Mouse (Mus musculus): ENCODE data around the gene Racgap1. TPM values are rescaled to one million over a fixed set of nuclear protein-coding genes. Genes with fewer than 3 reads are reported as not detected.

Gene Racgap1
- polyA plus RNA-seq, 1 experiment from 2014 or later = 75.7 TPM

- Histone ChIP-seq H3K9ac (ENCODE audit: low read depth, low read length) (no peak overlapping the region), H3K27ac (replicated peaks; ENCODE audit: low read depth, low read length) (no peak overlapping the region), H3K9me3 (ENCODE audit: control insufficient read depth, low read length) (no peaks in the 10 kb centered on the region), H3K4me3 (ENCODE audit: low read depth, low read length) (no peak overlapping the region), H3K4me2 (ENCODE audit: low read depth, low read length) (no peak overlapping the region), H3K27me3 (replicated peaks; ENCODE audit: control insufficient read depth, insufficient read depth, low read length) (peaks cover 76% of the 10 kb centered on the region), H3K4me1 (ENCODE audit: control insufficient read depth, insufficient read depth, low read length) (no peaks in the 10 kb centered on the region), H3K36me3 (ENCODE audit: control insufficient read depth, insufficient read depth, low read length) (no peaks in the 10 kb centered on the region)
- WGBS = 0% methylated on average over 7 of the region's 7 CpGs
- ATAC-seq (ENCODE audit: low read depth) (peak; percentile 92), DNase-seq (ENCODE audit: low spot score) (peak; percentile 86)
Observed at GRCm38 (mm10) chr15:99596056-99596687, 55.3 kb downstream of the Racgap1 start.

GRCm38 (mm10) chr15:99594951-99595350 lies 56.5 kb downstream of the Racgap1 start:
- H3K4me2 ChIP-seq (ENCODE audit: low read depth, low read length) = no peak overlapping the region
- no peak for DNase-seq (ENCODE audit: low spot score)
- no peak for ATAC-seq (ENCODE audit: low read depth)
- no peak overlapping the region for H3K9ac ChIP-seq (ENCODE audit: low read depth, low read length)
- peaks cover 75% of the 10 kb centered on the region for H3K27me3 ChIP-seq (replicated peaks; ENCODE audit: control insufficient read depth, insufficient read depth, low read length)
- 78% methylated on average over 10 of the region's 10 CpGs for WGBS
- no peak overlapping the region for H3K27ac ChIP-seq (replicated peaks; ENCODE audit: low read depth, low read length)
- no peaks in the 10 kb centered on the region for H3K9me3 ChIP-seq (ENCODE audit: control insufficient read depth, low read length)
- no peak overlapping the region for H3K4me3 ChIP-seq (ENCODE audit: low read depth, low read length)
- 0 out of 2 replicates have a peak, but pooled peaks cover 4% of the 10 kb centered on the region for H3K4me1 ChIP-seq (ENCODE audit: control insufficient read depth, insufficient read depth, low read length)
- no peaks in the 10 kb centered on the region for H3K36me3 ChIP-seq (ENCODE audit: control insufficient read depth, insufficient read depth, low read length)

GRCm38 (mm10) chr15:99592877-99593276 lies 58.6 kb downstream of the Racgap1 start:
- H3K4me3 ChIP-seq (ENCODE audit: low read depth, low read length) = no peak overlapping the region

GRCm38 (mm10) chr15:99592177-99592576 lies 59.3 kb downstream of the Racgap1 start:
- Histone ChIP-seq H3K4me2 (ENCODE audit: low read depth, low read length) (no peak overlapping the region), H3K9ac (ENCODE audit: low read depth, low read length) (no peak overlapping the region), H3K4me1 (ENCODE audit: control insufficient read depth, insufficient read depth, low read length) (0 out of 2 replicates have a peak, but pooled peaks cover 4% of the 10 kb centered on the region), H3K27me3 (replicated peaks; ENCODE audit: control insufficient read depth, insufficient read depth, low read length) (peaks cover 86% of the 10 kb centered on the region), H3K9me3 (ENCODE audit: control insufficient read depth, low read length) (no peaks in the 10 kb centered on the region), H3K4me3 (ENCODE audit: low read depth, low read length) (no peak overlapping the region), H3K36me3 (ENCODE audit: control insufficient read depth, insufficient read depth, low read length) (no peaks in the 10 kb centered on the region), H3K27ac (replicated peaks; ENCODE audit: low read depth, low read length) (no peak overlapping the region)
- ATAC-seq (ENCODE audit: low read depth) (no peak), DNase-seq (ENCODE audit: low spot score) (no peak)
- WGBS = 73% methylated on average over 8 of the region's 8 CpGs

More at GRCm38 (mm10) chr15:99592877-99593276, 58.6 kb downstream of the Racgap1 start:
- Histone ChIP-seq H3K4me1 (ENCODE audit: control insufficient read depth, insufficient read depth, low read length) (0 out of 2 replicates have a peak, but pooled peaks cover 4% of the 10 kb centered on the region), H3K9me3 (ENCODE audit: control insufficient read depth, low read length) (no peaks in the 10 kb centered on the region), H3K4me2 (ENCODE audit: low read depth, low read length) (no peak overlapping the region), H3K36me3 (ENCODE audit: control insufficient read depth, insufficient read depth, low read length) (no peaks in the 10 kb centered on the region), H3K27ac (replicated peaks; ENCODE audit: low read depth, low read length) (no peak overlapping the region), H3K9ac (ENCODE audit: low read depth, low read length) (no peak overlapping the region), H3K27me3 (replicated peaks; ENCODE audit: control insufficient read depth, insufficient read depth, low read length) (peaks cover 86% of the 10 kb centered on the region)
- DNase-seq (ENCODE audit: low spot score) = no peak
- 82% methylated on average over 4 of the region's 5 CpGs for WGBS
- no peak for ATAC-seq (ENCODE audit: low read depth)

DNA sequence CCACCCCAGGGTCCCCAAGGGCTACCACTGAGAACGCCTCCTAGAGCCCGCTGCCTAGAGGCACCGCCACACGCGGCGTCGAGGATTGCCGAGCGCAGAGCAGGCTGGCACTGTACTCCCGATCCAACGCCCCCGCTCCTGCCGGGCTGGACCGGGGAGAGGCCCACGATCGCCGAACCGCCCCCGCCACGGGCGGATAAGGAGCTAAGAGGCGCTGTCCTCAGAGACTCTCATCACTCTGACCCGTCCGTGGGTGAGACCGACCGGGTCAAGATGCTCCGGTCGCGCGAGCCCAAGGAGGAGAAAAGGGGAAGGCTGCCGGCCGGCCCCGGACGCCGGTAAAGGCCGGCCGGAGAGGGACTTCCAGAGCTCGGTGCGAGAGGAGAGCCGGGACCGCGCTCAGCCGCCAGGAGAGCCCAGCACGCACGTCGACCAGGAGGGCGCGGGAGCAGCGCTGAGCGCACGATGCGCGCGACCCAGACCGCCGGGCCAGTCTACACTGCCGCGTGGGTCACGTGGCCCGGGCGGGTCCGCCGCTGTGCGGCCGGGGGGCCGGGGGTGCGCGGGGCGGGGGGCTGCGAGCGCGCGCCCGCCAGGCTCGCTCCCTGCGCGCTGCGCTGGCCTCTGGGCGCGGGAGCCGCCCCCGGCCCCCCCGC lies 60.9 kb downstream of the Racgap1 start, which contains the start of gene Aqp5:
Gene Aqp5 (plus strand): TSS at position 354 of the 656 bp plus-strand sequence.
- Histone ChIP-seq H3K4me3 (ENCODE audit: low read depth, low read length) (peak within 1 kb of the TSS; percentile 44), H3K9me3 (ENCODE audit: control insufficient read depth, low read length) (no peaks in the 10 kb centered on the region), H3K4me1 (ENCODE audit: control insufficient read depth, insufficient read depth, low read length) (0 out of 2 replicates have a peak, but pooled peaks cover 4% of the 10 kb centered on the region), H3K36me3 (ENCODE audit: control insufficient read depth, insufficient read depth, low read length) (no peaks in the 10 kb centered on the region), H3K27ac (replicated peaks; ENCODE audit: low read depth, low read length) (no peak within 1 kb of the TSS; the same call in 1 of the 2 replicates), H3K27me3 (replicated peaks; ENCODE audit: control insufficient read depth, insufficient read depth, low read length) (peaks cover 99% of the 10 kb centered on the region), H3K9ac (ENCODE audit: low read depth, low read length) (peak within 1 kb of the TSS; percentile 49), H3K4me2 (ENCODE audit: low read depth, low read length) (peak within 1 kb of the TSS; percentile 70)
- DNase-seq (ENCODE audit: low spot score) (peak; percentile 43), ATAC-seq (ENCODE audit: low read depth) (peak; percentile 81)
- under 1% methylated on average over 45 of the region's 83 CpGs for WGBS

DNA sequence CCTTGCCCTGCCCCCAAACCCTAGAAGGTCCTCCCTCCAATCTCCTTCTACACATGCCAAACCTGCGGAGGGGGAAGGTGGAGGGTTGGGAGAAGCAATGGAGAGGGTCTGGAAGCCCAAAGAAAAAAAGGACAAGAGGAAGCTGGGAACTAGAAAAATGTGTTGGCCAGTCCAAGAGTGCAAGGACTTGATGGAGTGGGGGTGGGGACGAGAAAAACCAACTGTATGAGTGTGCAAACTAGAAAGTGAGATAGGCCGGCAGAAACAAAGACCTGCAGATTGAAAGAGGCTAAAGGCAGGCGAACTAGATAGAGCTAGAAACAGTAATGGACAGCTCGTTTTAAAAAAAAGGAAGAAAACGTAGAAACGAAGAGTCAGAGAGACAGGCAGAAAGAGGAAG lies 61.8 kb downstream of the Racgap1 start:
- no peak for ATAC-seq (ENCODE audit: low read depth)
- DNase-seq (ENCODE audit: low spot score) = no peak
- 22% methylated on average over 7 of the region's 7 CpGs for WGBS
- Histone ChIP-seq H3K27ac (replicated peaks; ENCODE audit: low read depth, low read length) (no peak overlapping the region), H3K4me3 (ENCODE audit: low read depth, low read length) (0 out of 2 replicates have a peak overlapping the region, but pooled peaks have one; percentile 44), H3K9ac (ENCODE audit: low read depth, low read length) (no peak overlapping the region), H3K27me3 (replicated peaks; ENCODE audit: control insufficient read depth, insufficient read depth, low read length) (peaks cover 99% of the 10 kb centered on the region), H3K4me1 (ENCODE audit: control insufficient read depth, insufficient read depth, low read length) (peaks cover 5% of the 10 kb centered on the region; the same call in 1 of the 2 replicates), H3K36me3 (ENCODE audit: control insufficient read depth, insufficient read depth, low read length) (no peaks in the 10 kb centered on the region), H3K4me2 (ENCODE audit: low read depth, low read length) (no peak overlapping the region), H3K9me3 (ENCODE audit: control insufficient read depth, low read length) (no peaks in the 10 kb centered on the region)

DNA sequence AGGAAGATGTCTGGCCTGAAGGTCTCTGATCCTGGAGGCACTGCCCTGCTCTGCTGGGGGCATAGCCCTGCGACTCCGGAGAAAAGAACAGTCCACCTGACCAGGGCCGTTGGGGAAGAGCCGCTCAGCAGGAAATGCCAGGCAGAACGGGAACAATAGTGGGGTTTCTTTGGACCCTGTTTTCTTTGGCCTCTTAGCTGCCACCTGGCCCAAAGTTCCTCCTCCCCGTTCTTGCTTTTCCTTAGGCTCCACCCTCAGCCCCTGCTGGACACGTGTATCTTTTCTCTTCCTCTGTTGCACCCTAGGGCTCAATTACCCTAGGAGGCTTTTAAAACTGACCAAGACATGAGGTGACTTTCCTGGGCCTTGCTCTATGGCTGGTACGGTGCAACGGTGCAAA lies 62.2 kb downstream of the Racgap1 start:
- ATAC-seq (ENCODE audit: low read depth) (no peak), DNase-seq (ENCODE audit: low spot score) (no peak)
- Histone ChIP-seq H3K4me2 (ENCODE audit: low read depth, low read length) (no peak overlapping the region), H3K36me3 (ENCODE audit: control insufficient read depth, insufficient read depth, low read length) (no peaks in the 10 kb centered on the region), H3K9me3 (ENCODE audit: control insufficient read depth, low read length) (no peaks in the 10 kb centered on the region), H3K27ac (replicated peaks; ENCODE audit: low read depth, low read length) (no peak overlapping the region), H3K9ac (ENCODE audit: low read depth, low read length) (no peak overlapping the region), H3K27me3 (replicated peaks; ENCODE audit: control insufficient read depth, insufficient read depth, low read length) (peaks cover 99% of the 10 kb centered on the region), H3K4me1 (ENCODE audit: control insufficient read depth, insufficient read depth, low read length) (peaks cover 10% of the 10 kb centered on the region; the same call in 1 of the 2 replicates), H3K4me3 (ENCODE audit: low read depth, low read length) (no peak overlapping the region)
- WGBS = 7% methylated on average over 9 of the region's 9 CpGs

DNA sequence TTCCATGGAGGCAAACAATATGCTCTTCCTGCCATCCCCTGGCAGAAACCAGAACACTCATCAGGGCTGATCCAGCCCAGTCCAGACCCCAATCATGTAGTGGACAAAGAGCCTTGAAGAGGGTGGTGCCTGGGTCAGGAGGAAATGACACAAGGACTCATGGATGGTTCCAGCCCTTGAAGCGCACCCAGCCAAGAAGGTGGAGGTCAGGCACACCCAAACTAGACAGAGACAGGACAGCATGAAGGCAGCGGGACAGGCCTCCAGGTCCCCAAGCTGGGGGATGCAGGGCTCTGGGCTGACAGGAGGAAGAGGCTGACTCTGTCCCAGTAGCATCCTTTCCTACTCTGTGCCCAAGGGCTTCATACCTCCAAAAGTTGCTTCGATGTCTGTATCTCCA lies 64.9 kb downstream of the Racgap1 start:
- ATAC-seq (ENCODE audit: low read depth) = no peak
- Histone ChIP-seq H3K9ac (ENCODE audit: low read depth, low read length) (no peak overlapping the region), H3K27ac (replicated peaks; ENCODE audit: low read depth, low read length) (no peak overlapping the region), H3K27me3 (replicated peaks; ENCODE audit: control insufficient read depth, insufficient read depth, low read length) (peaks cover 96% of the 10 kb centered on the region), H3K4me2 (ENCODE audit: low read depth, low read length) (no peak overlapping the region), H3K9me3 (ENCODE audit: control insufficient read depth, low read length) (no peaks in the 10 kb centered on the region), H3K4me1 (ENCODE audit: control insufficient read depth, insufficient read depth, low read length) (peaks cover 16% of the 10 kb centered on the region), H3K4me3 (ENCODE audit: low read depth, low read length) (no peak overlapping the region), H3K36me3 (ENCODE audit: control insufficient read depth, insufficient read depth, low read length) (no peaks in the 10 kb centered on the region)
- 83% methylated on average over 3 of the region's 3 CpGs for WGBS
- DNase-seq (ENCODE audit: low spot score) = no peak

Measured in embryonic facial prominence, embryonic 14.5 days (tissue).